Mouse (Mus musculus) forebrain, embryonic 10.5 days (tissue): ENCODE data around the gene Pcyt2. TPM values are rescaled to one million over a fixed set of nuclear protein-coding genes. Genes with fewer than 3 reads are reported as not detected.
A peak's percentile ranks its signal among the peaks of the same experiment; 100 is the strongest.

Source experiments
- DNase-seq: peaks from one replicate; pipeline ENCODE4 v3.0.0-alpha.2; 2017; ENCODE audit warnings: low spot score; ENCODE audit errors: extremely low spot score
- H3K27ac ChIP-seq: fragments of 300-500 bp; sonication (generic); 2 replicates; pipeline ENCODE4 v1.5.1; 2016; ENCODE audit warnings: mild to moderate bottlenecking
- H3K27me3 ChIP-seq: fragments of 300-500 bp; sonication (generic); 2 replicates; pipeline ENCODE4 v1.6.1; 2016; ENCODE audit warnings: mild to moderate bottlenecking; ENCODE audit not compliant: poor library complexity, severe bottlenecking
- H3K36me3 ChIP-seq: fragments of 300-500 bp; sonication (generic); replicated peaks from 2 replicates; pipeline ENCODE4 v1.6.1; 2016; ENCODE audit warnings: mild to moderate bottlenecking, moderate library complexity
- H3K4me1 ChIP-seq: fragments of 300-500 bp; sonication (generic); 2 replicates; pipeline ENCODE4 v1.6.1; 2016
- H3K4me3 ChIP-seq: fragments of 300-500 bp; sonication (generic); 2 replicates; pipeline ENCODE4 v1.5.1; 2016; ENCODE audit warnings: mild to moderate bottlenecking, moderate library complexity
- H3K9me3 ChIP-seq: fragments of 300-500 bp; sonication (generic); 2 replicates; pipeline ENCODE4 v1.6.1; 2016; ENCODE audit warnings: mild to moderate bottlenecking, moderate library complexity
- WGBS: fragments of 180-500 bp; shearing (Covaris S2); methylation state at CpG from one replicate; pipeline ENCODE4 v1.1.7; 2016; 5-methylcytosine and 5-hydroxymethylcytosine counted together
- microRNA-seq: library from miRNA; unstranded; fragments of <30 nt; microRNA quantifications from one replicate; pipeline ENCODE4, GENCODE M21; 2017
- polyA plus RNA-seq: library from polyadenylated mRNA; unstranded; fragments of >200 nt; fragmentation: Nextera tagmentation; extraction: Ambion mirVana; gene quantifications from 2 replicates; pipeline ENCODE4 v1.2.1, GENCODE M21; 2016

Gene Pcyt2
- polyA plus RNA-seq, 1 experiment from 2014 or later: 148 TPM

DNA sequence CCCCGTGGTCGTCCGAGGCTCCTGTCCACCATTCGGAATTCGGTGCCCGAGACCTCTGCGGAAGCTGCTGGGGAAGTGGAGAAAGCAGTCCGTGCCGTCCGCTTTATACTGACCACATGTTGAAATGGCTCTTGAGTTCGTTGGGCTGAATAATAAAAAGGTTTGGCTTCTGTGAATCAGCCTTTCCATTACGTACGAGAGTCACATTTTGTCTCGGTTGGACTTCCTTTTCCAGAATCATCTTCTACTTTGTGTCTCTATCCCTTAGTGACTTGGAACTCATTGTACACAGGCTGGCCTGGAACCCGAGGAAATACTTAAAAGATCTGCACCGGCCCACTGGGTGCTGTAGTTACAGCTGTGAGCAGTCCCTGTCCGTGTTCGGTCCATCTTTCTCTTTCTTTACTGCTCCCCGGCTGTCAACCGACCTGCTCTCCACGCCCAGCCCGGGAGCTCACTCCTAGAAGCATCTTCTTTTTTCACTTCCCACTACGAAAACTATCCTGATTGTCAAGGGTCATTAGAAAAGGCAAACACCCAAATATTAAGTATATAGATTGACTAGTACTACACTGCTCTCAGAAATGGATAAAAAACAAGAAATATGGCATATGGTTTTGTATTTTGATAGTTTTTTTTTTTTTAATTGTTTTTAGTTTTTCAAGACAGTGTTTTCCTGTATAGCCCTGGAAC, 44.0 kb downstream of the Pcyt2 start:
- Histone ChIP-seq H3K4me3 (peak overlapping the region; percentile 95), H3K4me1 (peaks cover 40% of the 10 kb centered on the region), H3K27ac (peak overlapping the region; percentile 95), H3K27me3 (no peaks in the 10 kb centered on the region), H3K36me3 (peaks cover 54% of the 10 kb centered on the region), H3K9me3 (no peaks in the 10 kb centered on the region)
- 1% methylated on average over 23 of the region's 23 CpGs for WGBS
- no peak for DNase-seq

DNA sequence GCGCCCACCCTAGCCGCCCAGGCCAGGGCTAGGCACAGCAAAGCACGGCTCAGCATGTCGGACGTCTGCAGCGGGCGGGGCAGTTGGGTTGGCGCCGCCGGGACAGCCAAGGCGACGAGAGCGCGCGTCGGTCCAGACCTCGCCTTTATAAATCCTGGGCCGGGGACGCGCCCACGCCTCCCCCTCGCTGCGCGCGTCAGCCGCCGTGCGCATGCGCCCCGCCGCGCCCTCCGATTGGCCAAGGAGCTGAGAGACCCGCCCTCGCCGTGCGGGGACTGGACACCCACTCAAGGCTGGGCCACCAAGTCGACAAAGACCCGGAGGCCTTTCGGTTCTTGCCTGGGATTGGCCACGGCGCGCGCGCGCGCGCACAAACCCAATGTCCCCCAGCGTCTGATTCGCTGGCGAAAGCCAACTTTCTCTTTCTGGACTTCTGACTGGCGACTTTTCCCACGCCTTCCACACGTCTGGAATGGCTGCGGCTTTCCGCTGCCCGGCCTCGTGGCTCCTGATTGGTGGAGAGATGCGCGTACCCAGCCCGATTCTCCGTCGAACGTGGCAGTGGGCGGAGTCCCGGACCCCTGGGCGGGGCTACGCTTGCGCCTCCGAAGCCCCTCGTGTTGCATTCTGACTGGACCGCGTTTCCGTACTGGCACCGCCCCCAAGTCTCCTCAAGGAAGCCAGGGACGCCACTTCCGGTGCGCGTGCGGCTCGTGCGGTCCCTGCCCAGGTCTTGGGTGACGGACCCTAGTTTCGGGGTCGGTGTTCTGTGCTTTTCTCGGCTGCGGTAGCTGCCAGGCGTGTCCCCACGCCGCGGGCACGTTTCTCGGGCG, 44.8 kb downstream of the Pcyt2 start, which contains the start of gene P4hb:
TSS of gene P4hb (minus strand) at position 502 of the 833 bp plus-strand sequence.
- DNase-seq: peak; percentile 99
- Histone ChIP-seq H3K27me3 (no peaks in the 10 kb centered on the region), H3K36me3 (peaks cover 54% of the 10 kb centered on the region), H3K27ac (peak within 1 kb of the TSS; percentile 95), H3K4me1 (peaks cover 32% of the 10 kb centered on the region), H3K9me3 (no peaks in the 10 kb centered on the region), H3K4me3 (peak within 1 kb of the TSS; percentile 95)
- WGBS: under 1% methylated on average over 94 of the region's 94 CpGs

DNA sequence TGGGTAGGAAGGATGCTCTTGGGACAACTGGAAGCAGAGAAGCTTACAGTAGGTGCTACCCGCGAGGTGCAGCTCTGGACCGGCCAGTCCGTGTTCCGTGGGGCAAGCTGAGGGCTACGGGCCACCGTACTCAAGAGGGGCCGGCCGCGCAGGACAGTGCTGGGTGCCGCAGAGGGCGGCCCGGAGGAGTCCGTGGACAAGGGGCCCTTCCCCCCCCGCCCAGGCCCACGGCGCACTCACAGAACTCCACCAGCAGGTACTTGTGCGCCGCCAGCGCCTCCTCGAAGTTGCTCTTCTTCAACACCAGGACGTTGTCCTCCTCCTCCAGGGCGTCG, 45.4 kb downstream of the Pcyt2 start:
- H3K27ac ChIP-seq: peak overlapping the region; percentile 95
- peak overlapping the region; percentile 95 for H3K4me3 ChIP-seq
- H3K36me3 ChIP-seq: peaks cover 54% of the 10 kb centered on the region
- H3K27me3 ChIP-seq: no peaks in the 10 kb centered on the region
- WGBS: under 1% methylated on average over 24 of the region's 24 CpGs
- no peaks in the 10 kb centered on the region for H3K9me3 ChIP-seq
- no peak for DNase-seq
- peaks cover 30% of the 10 kb centered on the region for H3K4me1 ChIP-seq

DNA sequence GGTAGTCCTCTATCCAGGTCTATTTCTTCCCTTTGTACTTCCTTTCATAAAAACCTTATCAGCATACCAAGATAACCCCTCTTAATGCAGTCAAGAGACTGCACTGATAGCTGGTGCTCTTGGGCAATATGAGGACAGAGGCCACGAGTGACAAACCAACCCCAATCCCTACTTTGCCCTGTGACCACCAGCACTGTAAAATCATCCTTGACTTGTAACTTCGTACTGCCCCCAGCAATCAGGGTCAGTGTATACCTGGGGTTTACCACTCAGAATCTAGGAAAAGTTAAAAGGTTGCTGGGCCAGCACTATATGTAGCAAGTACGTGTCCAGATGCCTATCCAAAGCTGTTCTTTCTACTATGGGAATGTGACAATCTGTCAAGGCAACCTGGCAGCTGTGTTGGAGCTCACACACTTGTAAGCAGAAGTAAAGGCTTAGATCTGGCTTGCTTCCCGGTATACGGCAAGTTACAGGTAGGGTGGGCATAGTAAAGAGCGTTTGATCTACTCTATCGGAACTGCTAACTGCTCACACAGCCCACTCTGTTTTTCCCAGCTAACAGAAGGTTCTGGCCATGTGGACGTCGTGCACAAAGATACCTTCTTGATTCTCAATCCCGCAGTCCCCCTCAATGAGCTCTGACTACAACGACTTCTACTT, 45.9 kb downstream of the Pcyt2 start:
- DNase-seq: no peak
- 20% methylated on average over 11 of the region's 11 CpGs for WGBS
- Histone ChIP-seq H3K27me3 (no peaks in the 10 kb centered on the region), H3K36me3 (peaks cover 54% of the 10 kb centered on the region), H3K4me3 (peak overlapping the region; percentile 95), H3K27ac (peak overlapping the region; percentile 95), H3K9me3 (no peaks in the 10 kb centered on the region), H3K4me1 (peaks cover 30% of the 10 kb centered on the region)

DNA sequence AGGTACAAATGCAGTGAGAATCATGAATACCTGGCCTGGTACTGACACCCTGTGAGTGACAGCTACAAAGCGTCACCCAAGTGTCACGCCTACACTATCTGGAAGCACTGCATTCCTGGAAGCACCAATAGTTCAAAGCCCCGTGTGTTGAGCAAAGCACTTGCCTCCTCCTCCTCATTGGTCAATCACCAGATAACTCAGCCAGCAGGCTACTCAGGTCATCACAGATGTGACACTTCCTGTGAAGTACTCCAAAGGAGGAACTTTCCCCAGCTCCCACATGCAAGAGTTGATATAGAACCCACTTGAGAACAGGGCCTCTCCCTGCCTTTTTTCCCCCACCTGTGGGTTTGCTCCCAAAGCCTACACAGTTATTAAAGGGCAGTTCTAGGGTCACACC, 46.6 kb downstream of the Pcyt2 start:
- H3K27me3 ChIP-seq: no peaks in the 10 kb centered on the region
- H3K9me3 ChIP-seq: no peaks in the 10 kb centered on the region
- 88% methylated on average over 3 of the region's 3 CpGs for WGBS
- H3K4me3 ChIP-seq: peak overlapping the region; percentile 95
- DNase-seq: no peak
- H3K4me1 ChIP-seq: peaks cover 30% of the 10 kb centered on the region
- no peak overlapping the region for H3K27ac ChIP-seq
- H3K36me3 ChIP-seq: peaks cover 55% of the 10 kb centered on the region

DNA sequence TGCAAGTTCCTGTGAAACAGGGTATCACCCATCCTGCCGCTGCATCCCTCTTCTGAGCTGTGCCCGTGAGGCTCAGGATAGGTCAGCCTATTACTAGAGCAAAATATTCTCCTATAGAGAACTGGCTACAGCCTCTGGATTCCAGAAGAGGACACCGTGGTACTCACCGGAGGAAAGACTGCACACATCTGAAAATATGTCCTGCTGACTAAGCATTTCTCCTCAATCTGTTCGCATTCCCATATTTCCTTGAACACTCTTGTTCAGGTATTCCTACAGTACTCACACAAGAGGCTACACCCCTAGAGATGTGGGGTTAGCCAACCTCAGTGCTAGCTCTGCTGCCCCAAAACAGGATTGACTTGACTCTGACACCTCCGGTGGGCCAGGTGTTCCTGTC, 49.4 kb downstream of the Pcyt2 start:
- H3K4me3 ChIP-seq: no peak overlapping the region
- H3K36me3 ChIP-seq: peaks cover 82% of the 10 kb centered on the region
- 96% methylated on average over 6 of the region's 6 CpGs for WGBS
- H3K9me3 ChIP-seq: no peaks in the 10 kb centered on the region
- no peak for DNase-seq
- no peaks in the 10 kb centered on the region for H3K27me3 ChIP-seq
- peaks cover 17% of the 10 kb centered on the region for H3K4me1 ChIP-seq
- H3K27ac ChIP-seq: no peak overlapping the region

DNA sequence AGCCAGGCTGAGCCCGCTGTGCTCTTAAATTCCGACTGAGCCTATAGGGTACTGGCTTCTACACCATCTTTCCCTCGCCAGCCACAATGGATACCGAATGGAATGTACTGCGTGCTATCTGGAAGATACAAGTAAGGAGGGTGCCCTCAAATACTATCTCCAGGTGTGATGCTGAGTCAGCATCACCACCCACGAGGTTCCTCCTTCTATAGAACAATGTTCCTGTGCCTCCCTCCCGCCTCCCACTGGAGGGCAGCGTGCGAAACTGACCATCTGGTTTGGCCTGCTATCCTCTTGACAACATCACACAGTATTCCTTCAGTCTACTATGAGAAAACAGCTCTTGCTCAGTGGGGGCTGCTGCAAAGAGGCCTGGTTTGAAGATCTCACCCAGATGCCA, 52.6 kb downstream of the Pcyt2 start:
- Histone ChIP-seq H3K4me3 (no peak overlapping the region), H3K36me3 (peaks cover 99% of the 10 kb centered on the region), H3K9me3 (no peaks in the 10 kb centered on the region), H3K4me1 (no peaks in the 10 kb centered on the region), H3K27ac (no peak overlapping the region), H3K27me3 (no peaks in the 10 kb centered on the region)
- DNase-seq: no peak
- 90% methylated on average over 9 of the region's 9 CpGs for WGBS

DNA sequence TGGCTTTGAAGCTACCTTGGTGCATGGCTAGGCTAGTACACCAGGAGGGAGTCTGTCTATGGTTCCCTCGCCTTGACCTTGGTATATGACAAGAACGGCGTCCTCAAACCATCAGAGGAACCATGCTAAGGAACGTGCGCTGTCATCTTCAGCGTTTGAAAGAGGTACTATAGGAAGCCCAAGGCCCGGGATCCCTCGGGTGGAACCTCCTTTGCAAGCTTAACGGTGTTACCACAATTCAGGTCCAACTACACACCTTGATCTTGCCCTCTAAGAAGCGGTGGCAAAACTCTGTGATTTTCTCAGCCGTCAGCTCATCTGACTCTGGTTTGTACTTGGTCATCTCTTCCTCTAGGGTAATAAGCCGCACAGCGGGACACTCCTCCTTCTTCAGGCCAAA, 54.8 kb downstream of the Pcyt2 start:
- no peaks in the 10 kb centered on the region for H3K27me3 ChIP-seq
- WGBS: 97% methylated on average over 13 of the region's 13 CpGs
- H3K27ac ChIP-seq: no peak overlapping the region
- DNase-seq: no peak
- no peaks in the 10 kb centered on the region; the same call in 1 of the 2 replicates for H3K9me3 ChIP-seq
- H3K36me3 ChIP-seq: peaks cover 95% of the 10 kb centered on the region
- H3K4me1 ChIP-seq: no peaks in the 10 kb centered on the region
- H3K4me3 ChIP-seq: no peak overlapping the region

DNA sequence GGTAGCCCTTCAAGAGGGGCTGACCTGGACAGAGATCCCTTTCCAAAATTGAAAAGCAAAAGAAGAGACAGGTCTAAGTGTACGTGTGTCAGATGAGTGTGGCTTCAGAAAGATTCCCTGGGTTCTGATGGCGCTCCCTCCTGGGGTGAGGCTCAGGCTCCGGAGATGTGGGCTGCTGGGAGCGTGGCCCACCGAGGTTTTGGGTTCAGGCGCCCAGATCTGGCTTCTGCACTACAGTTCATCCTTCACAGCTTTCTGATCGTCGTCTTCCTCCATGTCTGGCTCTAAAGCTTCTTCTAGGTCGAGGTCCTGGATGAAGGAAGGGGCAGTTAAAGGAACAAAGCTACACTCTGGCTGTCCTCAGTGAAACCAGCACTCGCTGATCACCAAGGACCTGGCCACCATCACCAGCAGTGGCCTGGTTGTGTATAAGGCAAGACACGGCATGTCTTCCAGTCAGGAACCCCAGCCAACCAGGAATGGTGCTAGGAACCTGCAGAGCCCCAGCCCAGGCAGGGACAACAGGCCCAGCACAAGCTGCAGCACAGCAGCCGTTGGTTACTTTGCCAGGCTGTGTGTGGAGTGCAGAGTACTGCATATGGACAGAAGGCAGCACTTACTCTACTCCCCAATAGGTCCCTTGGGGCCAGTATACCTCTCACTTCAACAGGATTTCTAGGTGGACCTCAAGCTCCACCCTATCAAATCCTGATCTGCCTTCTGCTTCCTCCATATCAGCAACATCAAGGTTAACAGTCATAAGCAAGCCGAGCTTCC, 56.6 kb downstream of the Pcyt2 start:
- WGBS: 93% methylated on average over 13 of the region's 13 CpGs
- no peak for DNase-seq
- H3K4me1 ChIP-seq: no peaks in the 10 kb centered on the region
- no peak overlapping the region for H3K27ac ChIP-seq
- no peaks in the 10 kb centered on the region for H3K27me3 ChIP-seq
- no peak overlapping the region for H3K4me3 ChIP-seq
- peaks cover 9% of the 10 kb centered on the region for H3K9me3 ChIP-seq
- H3K36me3 ChIP-seq: peaks cover 77% of the 10 kb centered on the region

Small RNA genes lying within 50 kb of the gene (microRNA-seq; reads per million reads assigned to microRNA genes)
- 2.7 reads per million for gene Mir6936

Other genes starting within 250 kb of the Pcyt2 start
- gene Faap100, start 239.2 kb downstream of the Pcyt2 start, polyA plus RNA-seq: 33.8 and 36.0 TPM in 2 replicates
- gene Nploc4, start 180.2 kb downstream of the Pcyt2 start, polyA plus RNA-seq: 45.9 and 46.9 TPM in 2 replicates
- 0.30 and 1.6 TPM in 2 replicates for gene Tspan10, start 175.3 kb downstream of the Pcyt2 start, polyA plus RNA-seq
- 0.25 and 0.41 TPM in 2 replicates for gene Pde6g, start 164.4 kb downstream of the Pcyt2 start, polyA plus RNA-seq
- 8.7 and 11.8 TPM in 2 replicates for gene Oxld1, start 159.9 kb downstream of the Pcyt2 start, polyA plus RNA-seq
- gene Ccdc137, start 159.8 kb downstream of the Pcyt2 start, polyA plus RNA-seq: 39.6 and 46.3 TPM in 2 replicates
- 60.7 and 62.1 TPM in 2 replicates for gene Arl16, start 150.3 kb downstream of the Pcyt2 start, polyA plus RNA-seq
- 211 and 215 TPM in 2 replicates for gene Mrpl12, start 133.3 kb downstream of the Pcyt2 start, polyA plus RNA-seq
- gene Slc25a10, start 126.1 kb downstream of the Pcyt2 start, polyA plus RNA-seq: 69.3 and 71.6 TPM in 2 replicates
- 0.07 and 0.16 TPM in 2 replicates for gene Gcgr, start 87.2 kb downstream of the Pcyt2 start, polyA plus RNA-seq
- gene Mcrip1, start 68.2 kb downstream of the Pcyt2 start, polyA plus RNA-seq: 205 and 212 TPM in 2 replicates
- not detected in 2 replicates for gene Ppp1r27, start 66.8 kb downstream of the Pcyt2 start, polyA plus RNA-seq
- gene P4hb, start 44.7 kb downstream of the Pcyt2 start, polyA plus RNA-seq: 485 and 533 TPM in 2 replicates
- 744 and 753 TPM in 2 replicates for gene Arhgdia, start 36.3 kb downstream of the Pcyt2 start, polyA plus RNA-seq
- gene Alyref, start 19.6 kb downstream of the Pcyt2 start, polyA plus RNA-seq: 618 and 646 TPM in 2 replicates
- gene Anapc11, start 19.5 kb downstream of the Pcyt2 start, polyA plus RNA-seq: 218 and 228 TPM in 2 replicates
- 0.44 TPM in 1 of 2 replicates, not detected in the other for gene Npb, start 9.5 kb downstream of the Pcyt2 start, polyA plus RNA-seq
- 30.1 and 32.8 TPM in 2 replicates for gene Sirt7, start 7.3 kb upstream of the Pcyt2 start, polyA plus RNA-seq
- 20.2 and 22.7 TPM in 2 replicates for gene Mafg, start 15.7 kb upstream of the Pcyt2 start, polyA plus RNA-seq
- 37.5 and 40.5 TPM in 2 replicates for gene Pycr1, start 25.8 kb upstream of the Pcyt2 start, polyA plus RNA-seq
- gene Myadml2, start 30.2 kb upstream of the Pcyt2 start, polyA plus RNA-seq: not detected in 2 replicates
- 0.57 and 0.75 TPM in 2 replicates for gene Notum, start 43.2 kb upstream of the Pcyt2 start, polyA plus RNA-seq
- gene Aspscr1, start 55.0 kb upstream of the Pcyt2 start, polyA plus RNA-seq: 134 and 142 TPM in 2 replicates
- 118 and 133 TPM in 2 replicates for gene Cenpx, start 95.8 kb upstream of the Pcyt2 start, polyA plus RNA-seq
- 51.9 and 59.2 TPM in 2 replicates for gene Lrrc45, start 96.0 kb upstream of the Pcyt2 start, polyA plus RNA-seq
- gene Rac3, start 103.5 kb upstream of the Pcyt2 start, polyA plus RNA-seq: 23.8 and 28.4 TPM in 2 replicates
- gene Dcxr, start 109.3 kb upstream of the Pcyt2 start, polyA plus RNA-seq: 13.3 and 14.8 TPM in 2 replicates
- gene Cbr2, start 114.2 kb upstream of the Pcyt2 start, polyA plus RNA-seq: 1.1 and 1.3 TPM in 2 replicates
- 12.3 and 14.2 TPM in 2 replicates for gene Hmga1b, start 144.9 kb upstream of the Pcyt2 start, polyA plus RNA-seq
- 39.1 and 43.3 TPM in 2 replicates for gene Rfng, start 166.3 kb upstream of the Pcyt2 start, polyA plus RNA-seq
- 281 and 283 TPM in 2 replicates for gene Gps1, start 166.3 kb upstream of the Pcyt2 start, polyA plus RNA-seq
- gene Dus1l, start 178.5 kb upstream of the Pcyt2 start, polyA plus RNA-seq: 110 and 111 TPM in 2 replicates
- gene Fasn, start 206.6 kb upstream of the Pcyt2 start, polyA plus RNA-seq: 134 and 144 TPM in 2 replicates